Mouse (Mus musculus) large intestine, adult 2 months (tissue): ENCODE results near the gene H2afy. TPM values are rescaled to one million over a fixed set of nuclear protein-coding genes. Genes with fewer than 3 reads are reported as not detected.

Experiments used
- DNase-seq: peaks from one replicate; pipeline ENCODE4 v3.0.0-alpha.2; 2012; ENCODE audit warnings: low read depth, low spot score
- WGBS: fragments of 180-500 bp; shearing (Covaris S2); methylation state at CpG from one replicate; pipeline ENCODE4 v1.1.7; 2018; 5-methylcytosine and 5-hydroxymethylcytosine counted together
- polyA plus RNA-seq: library from polyadenylated mRNA; depleted of rRNA; stranded (reverse); fragments of >200 nt; gene quantifications from 2 replicates; pipeline ENCODE4 v1.2.3, GENCODE M21; 2012; rRNA removed

H2afy gene
- 94.0 and 112 TPM in 2 replicates for polyA plus RNA-seq

- WGBS, result 88% methylated on average over 2 of the region's 2 CpGs
- DNase-seq, result no peak
Measured at GRCm38 (mm10) chr13:56136200-56136599, at the start of gene H2afy. Gene H2afy (minus strand): TSS chr13:56136361.

GRCm38 (mm10) chr13:56183687-56184086, 47.5 kb upstream of the H2afy start:
- DNase-seq, result no peak
- WGBS, result 78% methylated on average over 5 of the region's 5 CpGs

- no peak for DNase-seq
- WGBS, result 63% methylated on average over 8 of the region's 8 CpGs
Measured at GRCm38 (mm10) chr13:56181424-56181823, 45.3 kb upstream of the H2afy start.

GRCm38 (mm10) chr13:56178416-56179035, 42.4 kb upstream of the H2afy start, which contains the start of gene Tifab:
Gene Tifab (minus strand): TSS chr13:56178885.
- WGBS, result 75% methylated on average over 16 of the region's 16 CpGs
- no peak for DNase-seq

GRCm38 (mm10) chr13:56176310-56176709, 40.1 kb upstream of the H2afy start:
- no peak for DNase-seq
- WGBS, result 82% methylated on average over 9 of the region's 9 CpGs

- DNase-seq, result no peak
- WGBS, result 56% methylated on average over 4 of the region's 4 CpGs
Measured at GRCm38 (mm10) chr13:56175848-56176247, 39.7 kb upstream of the H2afy start.

- no peak for DNase-seq
- 59% methylated on average over 7 of the region's 7 CpGs for WGBS
Measured at GRCm38 (mm10) chr13:56172901-56173545, 36.9 kb upstream of the H2afy start.

GRCm38 (mm10) chr13:56172106-56172505, 35.9 kb upstream of the H2afy start:
- 79% methylated on average over 7 of the region's 7 CpGs for WGBS

GRCm38 (mm10) chr13:56168403-56168781, 32.2 kb upstream of the H2afy start:
- WGBS, result 85% methylated on average over 3 of the region's 3 CpGs
- DNase-seq, result no peak

More at GRCm38 (mm10) chr13:56172106-56172505, 35.9 kb upstream of the H2afy start:
- no peak for DNase-seq

GRCm38 (mm10) chr13:56167446-56168402, 31.6 kb upstream of the H2afy start:
- WGBS, result 47% methylated on average over 12 of the region's 14 CpGs
- DNase-seq, result no peak

- DNase-seq, result no peak
- 91% methylated on average over 11 of the region's 11 CpGs for WGBS
Measured at GRCm38 (mm10) chr13:56165561-56165960, 29.4 kb upstream of the H2afy start.

- WGBS, result 92% methylated on average over 3 of the region's 3 CpGs
- no peak for DNase-seq
Measured at GRCm38 (mm10) chr13:56164372-56164771, 28.2 kb upstream of the H2afy start.

GRCm38 (mm10) chr13:56163751-56164150, 27.6 kb upstream of the H2afy start:
- no peak for DNase-seq
- WGBS, result 31% methylated on average over 6 of the region's 6 CpGs

- 66% methylated on average over 6 of the region's 6 CpGs for WGBS
- no peak for DNase-seq
Measured at GRCm38 (mm10) chr13:56162859-56163258, 26.7 kb upstream of the H2afy start.

GRCm38 (mm10) chr13:56159614-56160363, 23.6 kb upstream of the H2afy start:
- WGBS, result 14% methylated on average over 17 of the region's 17 CpGs
- no peak for DNase-seq

GRCm38 (mm10) chr13:56159016-56159601, 22.9 kb upstream of the H2afy start:
- DNase-seq, result no peak
- WGBS, result 20% methylated on average over 14 of the region's 14 CpGs

- WGBS, result 54% methylated on average over 7 of the region's 7 CpGs
- DNase-seq, result no peak
Measured at GRCm38 (mm10) chr13:56155671-56156070, 19.5 kb upstream of the H2afy start.

GRCm38 (mm10) chr13:56155048-56155447, 18.9 kb upstream of the H2afy start:
- DNase-seq, result no peak
- 8% methylated on average over 5 of the region's 5 CpGs for WGBS

- no peak for DNase-seq
- 25% methylated on average over 7 of the region's 7 CpGs for WGBS
Measured at GRCm38 (mm10) chr13:56152773-56153460, 16.8 kb upstream of the H2afy start.
